Mouse (Mus musculus): ENCODE results near the gene Pak3.

The Pak3 gene

DNA sequence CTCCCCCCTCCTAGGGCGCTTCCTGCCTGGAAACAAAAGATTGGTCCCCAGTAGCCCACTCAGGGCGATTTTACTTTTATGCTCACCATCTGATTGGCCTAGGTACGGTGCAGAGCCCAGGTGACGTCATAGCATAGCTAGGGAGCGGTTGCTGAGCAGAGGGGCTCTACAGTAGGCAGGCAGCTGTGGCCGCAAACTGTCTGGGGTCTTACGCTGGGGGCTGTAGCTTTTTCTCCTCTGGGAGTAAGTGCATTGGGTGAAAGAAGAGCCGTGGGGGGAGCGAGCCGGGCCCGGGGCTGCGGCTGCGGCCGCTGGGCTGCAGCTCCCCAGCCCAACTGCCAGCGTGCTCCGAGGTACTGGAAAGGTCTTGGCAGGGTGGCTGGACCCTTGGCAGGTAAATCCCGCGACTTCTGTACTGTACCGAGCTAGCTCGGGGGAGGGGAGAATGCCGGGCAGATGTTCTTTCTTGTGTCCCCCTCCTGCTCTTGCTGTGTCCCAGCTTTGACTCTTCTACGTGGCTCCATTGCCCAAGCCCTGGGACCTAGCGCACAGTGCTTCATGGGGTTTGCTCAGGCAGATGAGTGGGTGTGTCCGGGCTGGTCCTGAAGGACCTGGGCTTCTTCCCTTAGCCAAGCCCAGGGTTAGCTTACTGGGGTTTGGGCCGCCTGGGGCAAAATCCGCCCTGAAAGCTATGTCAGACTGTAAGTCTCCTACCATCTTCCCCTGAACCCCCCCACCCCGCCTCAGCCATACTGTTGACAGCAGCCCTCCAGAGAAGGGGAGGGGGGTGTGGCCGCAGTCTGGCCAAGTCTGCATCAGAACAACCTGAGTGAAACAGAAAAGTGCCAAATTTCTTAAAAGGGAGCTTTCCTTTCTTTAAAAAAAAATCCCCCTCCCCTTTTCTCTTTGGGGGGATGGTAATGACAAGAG is 146.1 kb downstream of the Pak3 start:
- peak; percentile 71 for DNase-seq (ENCODE audit: low read depth, low spot score)

DNA sequence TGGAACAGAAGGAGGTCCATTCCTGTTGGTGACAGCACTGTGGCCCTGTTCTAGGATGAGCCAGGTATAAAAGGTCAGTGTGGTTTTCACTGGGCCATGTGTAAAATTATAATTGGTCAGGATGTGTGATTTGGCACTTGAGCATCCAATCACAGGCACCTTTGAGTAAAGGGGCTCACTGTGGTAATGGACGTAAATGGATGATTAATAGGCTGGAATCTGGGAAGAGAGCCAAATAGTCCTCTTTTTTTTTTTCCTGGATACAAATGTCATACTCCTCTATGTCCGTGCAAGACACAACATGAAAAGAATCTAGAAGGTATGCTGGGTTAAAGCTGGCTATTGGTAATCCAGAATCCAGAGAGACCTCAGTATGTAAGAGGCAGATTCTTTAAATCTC is 147.4 kb downstream of the Pak3 start:
- DNase-seq (ENCODE audit: low read depth, low spot score) = no peak

DNA sequence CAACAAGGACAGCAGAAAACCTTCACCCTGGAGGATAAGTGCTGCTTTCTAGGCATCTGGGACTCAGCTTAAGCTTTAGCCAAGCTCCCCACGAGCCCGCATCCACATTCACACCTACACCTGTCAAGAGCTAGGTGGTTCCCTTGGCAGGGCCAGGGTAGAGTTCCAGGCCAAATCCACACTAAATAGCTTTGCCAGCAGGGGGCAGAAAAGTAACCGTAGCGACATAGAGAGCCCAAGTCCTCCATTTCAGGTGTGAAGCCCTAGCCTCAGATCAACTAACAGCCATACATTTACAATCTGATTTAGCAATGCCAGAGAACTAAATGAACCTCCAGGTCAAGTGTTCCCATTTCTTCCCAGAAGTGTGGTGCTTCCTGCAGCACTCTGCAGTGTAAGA is 148.6 kb downstream of the Pak3 start:
- no peak for DNase-seq (ENCODE audit: low read depth, low spot score)

DNA sequence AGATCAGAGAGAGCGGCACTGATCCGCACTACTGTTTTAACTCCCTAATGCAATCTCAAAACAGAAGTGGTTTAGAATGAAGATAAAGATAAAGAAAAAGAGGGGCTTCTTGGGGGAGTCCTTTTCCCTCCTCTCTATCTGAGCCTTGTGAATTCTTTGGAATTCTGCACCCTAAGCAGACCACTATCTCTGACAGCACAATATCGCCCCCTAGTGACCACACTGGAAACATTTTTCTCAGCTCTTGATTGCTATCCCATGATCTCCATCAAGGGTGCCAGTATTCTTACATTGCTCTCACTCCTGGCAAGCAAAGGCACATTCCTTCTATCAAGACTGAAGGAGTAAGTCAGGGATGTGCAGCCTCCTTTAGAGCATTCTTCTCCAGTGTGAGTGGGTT is 149.9 kb downstream of the Pak3 start:
- no peak for DNase-seq (ENCODE audit: low read depth, low spot score)

DNA sequence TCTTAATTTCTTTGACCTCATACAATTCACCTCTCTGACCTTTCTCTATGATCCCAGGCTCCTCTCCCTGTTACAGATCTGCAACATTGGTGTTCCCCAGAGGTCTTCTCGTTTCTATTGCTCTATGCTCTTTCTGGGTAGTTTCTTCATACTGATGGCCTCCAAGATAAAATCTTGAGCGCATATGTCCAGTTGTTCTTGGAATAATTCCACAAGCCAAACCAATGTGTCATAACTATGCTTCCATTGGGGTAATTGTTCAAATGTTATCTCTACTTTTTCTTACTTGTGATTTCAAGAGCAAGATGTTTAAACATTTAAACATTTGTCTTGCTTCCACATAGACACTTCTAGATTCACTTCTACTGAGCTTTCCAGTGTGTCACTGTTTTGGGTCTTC is 160.2 kb downstream of the Pak3 start:
- DNase-seq (ENCODE audit: low read depth, low spot score) = no peak

DNA sequence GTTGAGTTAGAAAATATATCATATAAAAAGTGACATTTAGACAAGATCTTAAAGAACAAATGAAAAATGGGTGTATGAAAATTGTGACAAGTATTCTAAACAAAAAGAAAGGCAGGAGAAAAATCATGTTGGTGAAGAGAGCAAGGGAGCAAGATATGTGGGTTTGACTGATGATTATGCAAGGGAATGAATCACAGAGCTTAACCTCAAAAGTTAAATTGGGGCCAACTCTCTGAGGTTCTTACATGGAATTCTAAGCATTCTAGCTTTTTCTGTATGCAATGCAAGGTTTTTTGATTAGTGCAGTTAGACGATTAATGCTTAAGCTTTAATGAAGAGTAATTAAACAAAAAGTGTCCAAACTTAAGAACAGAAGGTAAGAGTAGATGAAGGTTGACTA is 203.9 kb downstream of the Pak3 start:
- DNase-seq (ENCODE audit: low read depth, low spot score) = no peak

DNA sequence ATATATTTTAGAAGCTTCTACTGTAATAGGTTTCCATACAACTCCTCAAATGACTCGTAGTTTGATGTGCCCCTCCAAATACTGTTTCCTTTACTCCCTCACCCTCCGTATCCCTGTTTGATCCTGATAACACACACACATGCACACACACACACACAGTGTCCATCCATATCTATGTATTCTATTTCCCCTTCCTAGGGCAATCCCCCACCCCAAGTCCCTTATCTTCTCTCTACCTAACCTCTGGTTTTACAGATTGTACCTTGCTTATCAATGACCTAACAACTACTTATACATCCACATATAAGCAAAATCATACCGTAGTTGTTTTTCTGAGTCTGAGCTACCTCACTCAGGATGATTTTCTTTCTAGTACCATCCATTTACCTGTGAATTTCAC is 207.0 kb downstream of the Pak3 start:
- DNase-seq (ENCODE audit: low read depth, low spot score) = no peak

DNA sequence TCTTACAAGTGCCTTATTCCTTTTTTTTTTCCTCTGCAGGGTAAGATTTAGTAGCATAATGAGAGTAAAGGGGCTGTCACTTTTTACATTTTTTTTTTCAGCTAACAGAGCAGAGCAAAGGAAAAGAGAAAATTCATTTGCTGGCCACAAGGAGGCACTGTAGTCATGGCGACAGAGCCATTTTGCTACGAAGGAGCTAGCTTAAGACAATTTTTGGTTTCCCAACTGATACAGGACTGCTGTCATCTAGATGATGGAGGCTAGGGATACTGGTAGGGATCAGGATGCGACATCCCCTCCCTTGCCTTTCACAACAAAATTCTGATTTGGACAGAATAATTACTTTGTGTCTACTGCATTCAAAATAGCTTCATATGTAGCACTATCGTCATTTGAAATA is 217.6 kb downstream of the Pak3 start:
- DNase-seq (ENCODE audit: low read depth, low spot score) = no peak

DNA sequence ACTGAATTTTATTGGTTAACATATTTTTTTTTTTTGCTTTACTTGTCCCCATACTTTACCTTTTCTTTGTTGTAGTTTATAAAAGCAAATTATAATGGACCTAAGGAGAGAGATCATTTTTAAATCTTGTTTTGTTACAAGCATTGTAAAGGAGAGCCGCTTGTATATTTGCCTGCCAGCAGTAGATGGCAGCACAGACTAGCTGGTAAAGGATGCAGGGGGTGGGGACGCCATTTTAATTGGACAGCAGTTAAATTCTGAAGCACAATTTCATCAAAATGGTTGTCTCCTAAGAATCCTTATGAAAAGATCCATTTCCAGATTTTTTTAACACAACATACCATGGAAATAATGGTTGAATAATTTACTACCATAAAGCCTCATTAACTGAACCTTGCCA is 220.8 kb downstream of the Pak3 start:
- no peak for DNase-seq (ENCODE audit: low read depth, low spot score)

DNA sequence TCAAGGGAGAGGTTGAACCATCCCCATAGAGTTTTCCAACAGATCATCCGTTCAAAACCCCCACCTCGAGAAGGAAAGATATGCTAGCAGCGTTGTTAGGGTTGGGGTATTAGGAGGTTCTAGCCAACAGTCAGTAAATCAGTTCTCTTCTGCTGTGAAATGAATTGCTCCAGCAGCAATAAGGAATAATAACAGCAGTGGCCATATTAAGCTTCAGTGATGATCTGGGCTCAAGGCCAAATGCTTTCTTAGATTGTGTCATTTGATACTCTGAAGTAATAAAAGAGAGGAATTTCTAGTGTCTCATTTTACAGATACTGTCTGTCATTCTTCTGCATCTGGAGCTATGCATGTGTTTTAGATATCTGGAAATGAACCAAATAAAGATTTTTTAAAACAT is 244.2 kb downstream of the Pak3 start:
- no peak for DNase-seq (ENCODE audit: low read depth, low spot score)

DNA sequence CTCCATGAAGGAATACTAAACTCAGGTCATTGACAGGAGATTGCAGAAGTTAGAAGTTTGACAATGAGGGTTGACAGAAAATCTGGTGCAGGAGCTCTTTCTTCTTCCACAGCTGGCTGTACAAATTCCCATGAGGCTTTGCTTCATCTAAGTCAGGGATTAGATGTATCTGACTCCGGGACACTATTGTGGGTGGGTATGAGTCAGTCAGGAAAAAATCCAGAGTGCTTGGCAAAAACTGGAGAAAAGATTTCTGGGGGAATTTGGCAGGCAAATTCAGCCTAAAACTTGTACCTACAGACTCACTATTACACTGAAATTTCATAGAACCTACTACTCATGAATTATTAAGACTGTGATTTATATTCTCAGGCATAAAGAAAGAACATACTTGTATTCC is 297.6 kb downstream of the Pak3 start:
- no peak for DNase-seq (ENCODE audit: low read depth, low spot score)

DNA sequence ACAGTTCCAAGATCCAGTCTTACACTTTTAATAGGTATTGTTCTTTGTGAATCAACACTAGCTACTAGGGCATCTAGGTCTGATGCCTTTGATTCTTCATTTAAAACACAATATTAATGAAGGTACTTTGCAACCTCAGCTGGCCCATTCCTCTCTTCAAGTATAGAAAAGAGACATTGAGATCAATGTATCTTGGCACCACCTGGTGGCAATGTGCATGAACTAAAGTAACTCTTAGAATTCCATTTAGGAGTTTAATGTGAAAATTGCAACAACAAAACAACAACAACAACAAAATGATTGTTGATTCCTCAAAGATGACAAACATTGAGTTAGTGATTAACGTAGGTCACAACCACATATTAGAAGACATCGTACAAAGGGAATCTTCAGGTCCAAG is 300.6 kb downstream of the Pak3 start:
- DNase-seq (ENCODE audit: low read depth, low spot score) = no peak

DNA sequence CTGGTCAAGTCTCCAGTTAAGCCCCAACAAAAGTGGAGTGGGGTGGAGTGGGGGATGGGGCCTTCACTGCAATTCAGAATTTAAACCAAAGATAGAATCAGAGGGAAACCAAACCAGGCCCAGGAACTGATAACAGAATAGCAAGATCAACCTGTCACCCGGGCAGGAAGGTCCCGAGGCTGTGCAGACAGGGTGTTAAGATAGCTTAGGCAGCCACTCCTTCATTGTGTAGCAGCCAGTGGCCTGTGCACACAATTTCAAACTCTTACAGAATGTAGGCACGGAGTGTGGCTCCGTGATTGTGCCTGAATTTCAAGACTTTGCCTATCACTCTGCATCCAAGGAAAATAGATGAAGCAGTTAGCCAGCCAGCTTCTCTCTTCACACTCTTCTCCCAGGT is 308.1 kb downstream of the Pak3 start:
- DNase-seq (ENCODE audit: low read depth, low spot score) = no peak

DNA sequence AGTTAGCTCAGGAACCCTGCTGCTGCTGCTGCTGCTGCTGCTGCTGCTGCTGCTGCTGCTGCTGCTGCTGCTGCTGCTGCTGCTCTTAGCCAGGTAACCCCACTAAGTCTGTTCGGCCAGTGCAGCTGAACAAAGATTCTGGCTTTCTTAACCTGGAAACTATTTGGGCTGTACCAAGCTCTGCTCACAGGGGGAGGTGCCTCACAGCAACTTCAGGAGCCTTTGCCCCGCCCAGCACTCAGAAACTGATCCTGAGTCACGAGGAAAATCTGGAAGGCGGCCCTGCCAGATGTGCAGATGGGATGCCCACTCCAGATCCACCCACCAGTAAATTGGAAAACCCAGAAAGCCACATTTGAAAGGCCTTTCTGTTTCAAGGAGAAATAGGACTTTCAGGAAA is 308.8 kb downstream of the Pak3 start, which contains the start of gene Capn6:
Gene Capn6, minus strand, starts transcription at position 203 of the 400 bp plus-strand sequence.
- no peak for DNase-seq (ENCODE audit: low read depth, low spot score)

DNA sequence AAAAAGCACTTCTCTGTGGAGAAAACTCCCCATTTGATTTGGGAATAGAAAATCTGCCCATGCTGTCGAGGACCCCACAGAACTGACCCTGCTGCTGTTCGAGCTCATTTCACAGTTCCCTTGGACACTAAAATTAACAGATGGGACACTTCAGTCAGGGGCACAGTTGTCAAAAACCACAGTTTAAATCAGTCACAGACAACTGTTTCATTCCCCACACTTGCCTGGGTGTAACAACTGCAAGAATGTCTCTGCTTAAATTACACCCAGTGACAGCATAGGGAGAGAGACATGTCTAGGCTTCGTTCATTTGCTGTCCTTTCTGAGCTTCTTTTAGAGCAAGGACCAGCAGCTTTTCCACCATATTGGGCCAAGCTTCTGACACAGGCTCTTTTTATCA is 328.2 kb downstream of the Pak3 start:
- DNase-seq (ENCODE audit: low read depth, low spot score) = no peak

All from brain, embryonic 18.5 days (tissue).